Mouse (Mus musculus): ENCODE measurements around the gene Dvl3.

DNA sequence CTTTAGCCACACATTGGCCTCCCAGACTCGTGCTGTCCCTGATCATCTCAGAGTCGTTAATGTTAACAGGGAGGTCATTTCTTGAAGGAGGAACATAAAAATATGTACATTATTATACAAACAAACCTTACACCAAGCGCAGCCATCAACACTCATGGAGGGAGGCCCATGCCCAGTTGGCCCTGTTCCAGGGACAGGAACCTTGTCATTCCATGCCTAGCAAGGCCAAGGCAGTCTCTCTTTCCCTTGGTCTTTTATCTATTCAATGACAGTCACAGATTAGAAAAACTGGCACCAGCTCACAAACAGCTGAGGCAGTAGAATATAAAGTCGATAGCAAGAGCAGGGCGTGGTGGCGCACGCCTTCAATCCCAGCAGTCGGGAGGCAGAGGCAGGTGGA, 42.6 kb upstream of the Dvl3 start:
- TF ChIP-seq CTCF (IDR thresholded peaks at IDR 0.05) (no peak), POLR2A (IDR thresholded peaks at IDR 0.05; ENCODE audit: insufficient read depth, low read depth, low read length) (no peak)

All from heart, adult 2 months (tissue).